Mouse (Mus musculus): Measurements from ENCODE around the gene Plekhg6. TPM values are rescaled to one million over a fixed set of nuclear protein-coding genes. Genes with fewer than 3 reads are reported as not detected.

Plekhg6 gene
- polyA plus RNA-seq, 1 experiment from 2014 or later: 31.4 TPM

DNA sequence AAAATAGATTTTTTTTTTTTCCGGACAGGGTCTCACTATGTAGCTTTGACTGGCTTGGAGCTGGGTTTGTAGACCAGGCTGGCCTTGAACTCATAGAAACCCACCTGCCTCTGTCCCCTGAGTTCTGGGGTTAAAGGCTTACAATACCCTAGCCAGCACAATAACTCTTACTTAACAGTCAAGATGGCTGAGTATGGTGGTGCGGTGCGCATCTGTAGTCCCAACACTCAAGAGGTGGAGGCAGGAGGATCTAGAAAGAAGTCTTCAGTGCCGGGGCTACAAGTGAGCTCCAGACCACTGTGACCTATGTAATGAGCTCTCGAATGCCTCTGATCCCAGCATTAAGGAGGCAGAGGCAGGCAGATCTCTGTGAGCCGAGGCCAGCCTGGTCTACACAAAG, 31.1 kb upstream of the Plekhg6 start:
- H3K4me2 ChIP-seq (replicated peaks; ENCODE audit: low read depth): no peak overlapping the region
- H3K36me3 ChIP-seq (ENCODE audit: control insufficient read depth, insufficient read depth): no peaks in the 10 kb centered on the region
- no peaks in the 10 kb centered on the region for H3K9me3 ChIP-seq (ENCODE audit: control insufficient read depth)
- no peak for ATAC-seq
- WGBS: 93% methylated on average over 6 of the region's 6 CpGs
- no peak overlapping the region for H3K27ac ChIP-seq (ENCODE audit: low read depth, low read length)
- H3K4me1 ChIP-seq (replicated peaks; ENCODE audit: control insufficient read depth, insufficient read depth, low read length): peaks cover 5% of the 10 kb centered on the region
- H3K9ac ChIP-seq (ENCODE audit: low read depth, low read length): no peak overlapping the region
- H3K4me3 ChIP-seq (ENCODE audit: low read depth, low read length): no peak overlapping the region
- TF ChIP-seq CTCF (IDR thresholded peaks at IDR 0.05; ENCODE audit: low read depth): no peak
- H3K27me3 ChIP-seq (replicated peaks; ENCODE audit: control insufficient read depth, insufficient read depth, low read length): no peaks in the 10 kb centered on the region

DNA sequence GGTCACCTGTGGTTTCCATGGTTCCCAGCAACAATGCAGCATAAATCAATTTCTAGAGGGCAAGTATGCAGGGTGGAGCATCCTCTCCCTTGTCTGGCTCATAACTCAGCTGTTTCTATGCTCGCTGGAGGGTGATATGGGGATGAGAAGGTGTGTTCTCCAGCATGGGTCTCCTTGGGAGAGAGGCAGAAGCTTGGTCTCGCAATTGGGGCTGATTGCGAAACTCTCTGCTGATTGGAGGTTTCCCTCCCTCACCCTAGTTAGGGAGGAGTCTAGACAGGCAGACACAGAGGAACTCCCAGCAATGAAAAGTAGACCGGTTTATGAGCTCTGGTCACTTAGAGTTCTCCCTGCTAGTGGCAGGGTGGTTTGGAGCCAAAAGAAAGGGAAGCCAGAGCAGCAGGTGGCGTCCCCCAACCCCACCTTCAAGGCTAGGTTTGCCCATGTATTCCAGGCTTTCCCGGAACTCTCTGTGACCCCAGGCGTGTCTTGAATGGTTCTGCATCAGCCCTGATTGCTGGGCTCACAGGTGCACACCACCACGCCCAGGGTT, 30.5 kb upstream of the Plekhg6 start:
- Histone ChIP-seq H3K4me2 (replicated peaks; ENCODE audit: low read depth) (peak overlapping the region; percentile 17; the same call in 1 of the 2 replicates), H3K36me3 (ENCODE audit: control insufficient read depth, insufficient read depth) (no peaks in the 10 kb centered on the region), H3K9ac (ENCODE audit: low read depth, low read length) (no peak overlapping the region), H3K27ac (ENCODE audit: low read depth, low read length) (no peak overlapping the region), H3K27me3 (replicated peaks; ENCODE audit: control insufficient read depth, insufficient read depth, low read length) (no peaks in the 10 kb centered on the region), H3K4me1 (replicated peaks; ENCODE audit: control insufficient read depth, insufficient read depth, low read length) (peaks cover 5% of the 10 kb centered on the region), H3K4me3 (ENCODE audit: low read depth, low read length) (no peak overlapping the region), H3K9me3 (ENCODE audit: control insufficient read depth) (no peaks in the 10 kb centered on the region)
- peak; percentile 90 for ATAC-seq
- TF ChIP-seq CTCF (IDR thresholded peaks at IDR 0.05; ENCODE audit: low read depth): no peak
- WGBS: 31% methylated on average over 8 of the region's 8 CpGs

DNA sequence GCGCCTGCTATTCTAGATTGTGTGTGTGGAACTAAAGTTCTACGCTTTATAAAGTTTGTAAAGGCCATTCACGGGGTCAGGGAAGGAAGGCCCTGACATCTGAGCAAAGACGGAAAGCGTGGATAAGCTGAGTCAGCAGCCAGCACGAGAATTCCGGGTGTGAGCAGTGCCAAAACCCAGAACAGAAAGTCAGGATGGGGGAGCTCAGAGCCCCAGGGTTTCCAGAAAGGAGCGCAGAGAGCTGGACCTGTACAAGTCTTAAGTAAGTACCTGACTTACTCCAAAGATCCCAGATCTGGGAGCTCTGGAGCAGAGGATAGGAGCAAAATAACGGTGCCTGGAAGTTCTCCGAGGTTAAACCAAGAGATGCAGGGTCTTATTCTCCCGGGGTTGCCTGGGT, 30.0 kb upstream of the Plekhg6 start:
- Histone ChIP-seq H3K4me3 (ENCODE audit: low read depth, low read length) (no peak overlapping the region), H3K4me2 (replicated peaks; ENCODE audit: low read depth) (peak overlapping the region; percentile 17; the same call in 1 of the 2 replicates), H3K36me3 (ENCODE audit: control insufficient read depth, insufficient read depth) (no peaks in the 10 kb centered on the region), H3K27me3 (replicated peaks; ENCODE audit: control insufficient read depth, insufficient read depth, low read length) (no peaks in the 10 kb centered on the region), H3K9me3 (ENCODE audit: control insufficient read depth) (no peaks in the 10 kb centered on the region), H3K9ac (ENCODE audit: low read depth, low read length) (no peak overlapping the region), H3K4me1 (replicated peaks; ENCODE audit: control insufficient read depth, insufficient read depth, low read length) (peaks cover 5% of the 10 kb centered on the region), H3K27ac (ENCODE audit: low read depth, low read length) (no peak overlapping the region)
- whole genome bisulfite sequencing: 55% methylated on average over 11 of the region's 11 CpGs
- ATAC-seq: no peak
- TF ChIP-seq CTCF (IDR thresholded peaks at IDR 0.05; ENCODE audit: low read depth): no peak

GRCm38 (mm10) chr6:125407657-125408056, 27.1 kb upstream of the Plekhg6 start:
- 88% methylated on average over 10 of the region's 10 CpGs for WGBS
- Histone ChIP-seq H3K9me3 (ENCODE audit: control insufficient read depth) (no peaks in the 10 kb centered on the region), H3K27me3 (replicated peaks; ENCODE audit: control insufficient read depth, insufficient read depth, low read length) (no peaks in the 10 kb centered on the region), H3K36me3 (ENCODE audit: control insufficient read depth, insufficient read depth) (no peaks in the 10 kb centered on the region), H3K4me1 (replicated peaks; ENCODE audit: control insufficient read depth, insufficient read depth, low read length) (peaks cover 5% of the 10 kb centered on the region), H3K27ac (ENCODE audit: low read depth, low read length) (no peak overlapping the region), H3K4me2 (replicated peaks; ENCODE audit: low read depth) (no peak overlapping the region), H3K4me3 (ENCODE audit: low read depth, low read length) (no peak overlapping the region), H3K9ac (ENCODE audit: low read depth, low read length) (no peak overlapping the region)
- no peak for ATAC-seq
- TF ChIP-seq CTCF (IDR thresholded peaks at IDR 0.05; ENCODE audit: low read depth): no peak

DNA sequence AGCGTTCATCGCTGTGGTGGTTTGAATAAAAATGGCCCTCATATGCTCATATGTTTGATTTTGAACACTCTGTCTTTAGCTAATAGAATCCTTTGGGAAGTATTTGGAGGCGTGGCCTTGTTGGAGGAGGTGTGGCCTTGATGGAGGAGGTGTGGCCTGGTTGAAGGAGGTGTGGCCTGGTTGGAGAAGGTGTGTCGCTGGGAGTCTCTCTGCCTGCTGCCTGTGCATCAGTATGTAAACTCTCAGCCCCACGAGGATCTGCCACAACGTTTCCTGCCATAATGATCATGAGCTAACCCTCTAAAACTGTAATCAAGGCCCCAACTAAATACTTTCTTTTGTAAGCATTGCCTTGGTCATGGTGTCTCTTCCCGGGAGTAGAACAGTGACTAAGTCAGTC, 26.6 kb upstream of the Plekhg6 start:
- Histone ChIP-seq H3K4me1 (replicated peaks; ENCODE audit: control insufficient read depth, insufficient read depth, low read length) (peaks cover 5% of the 10 kb centered on the region), H3K27ac (ENCODE audit: low read depth, low read length) (no peak overlapping the region), H3K36me3 (ENCODE audit: control insufficient read depth, insufficient read depth) (no peaks in the 10 kb centered on the region), H3K4me3 (ENCODE audit: low read depth, low read length) (no peak overlapping the region), H3K27me3 (replicated peaks; ENCODE audit: control insufficient read depth, insufficient read depth, low read length) (no peaks in the 10 kb centered on the region), H3K9ac (ENCODE audit: low read depth, low read length) (no peak overlapping the region), H3K4me2 (replicated peaks; ENCODE audit: low read depth) (no peak overlapping the region), H3K9me3 (ENCODE audit: control insufficient read depth) (no peaks in the 10 kb centered on the region)
- WGBS: 76% methylated on average over 7 of the region's 7 CpGs
- TF ChIP-seq CTCF (IDR thresholded peaks at IDR 0.05; ENCODE audit: low read depth): no peak
- no peak for ATAC-seq

GRCm38 (mm10) chr6:125405461-125406382, 25.1 kb upstream of the Plekhg6 start:
- peak; percentile 33 for TF ChIP-seq CTCF (IDR thresholded peaks at IDR 0.05; ENCODE audit: low read depth)
- no peak overlapping the region for H3K9ac ChIP-seq (ENCODE audit: low read depth, low read length)
- WGBS: 56% methylated on average over 14 of the region's 14 CpGs
- no peaks in the 10 kb centered on the region for H3K4me1 ChIP-seq (replicated peaks; ENCODE audit: control insufficient read depth, insufficient read depth, low read length)
- no peak overlapping the region for H3K4me2 ChIP-seq (replicated peaks; ENCODE audit: low read depth)
- no peaks in the 10 kb centered on the region for H3K27me3 ChIP-seq (replicated peaks; ENCODE audit: control insufficient read depth, insufficient read depth, low read length)
- H3K36me3 ChIP-seq (ENCODE audit: control insufficient read depth, insufficient read depth): no peaks in the 10 kb centered on the region
- ATAC-seq: 0 out of 2 replicates have a peak, but pooled peaks have one; percentile 38
- no peaks in the 10 kb centered on the region for H3K9me3 ChIP-seq (ENCODE audit: control insufficient read depth)
- no peak overlapping the region for H3K4me3 ChIP-seq (ENCODE audit: low read depth, low read length)
- no peak overlapping the region for H3K27ac ChIP-seq (ENCODE audit: low read depth, low read length)

Data from intestine, postnatal 0 days (tissue).